ENCODE assay signal across 7 mouse cellular contexts in the genomic region with DNA sequence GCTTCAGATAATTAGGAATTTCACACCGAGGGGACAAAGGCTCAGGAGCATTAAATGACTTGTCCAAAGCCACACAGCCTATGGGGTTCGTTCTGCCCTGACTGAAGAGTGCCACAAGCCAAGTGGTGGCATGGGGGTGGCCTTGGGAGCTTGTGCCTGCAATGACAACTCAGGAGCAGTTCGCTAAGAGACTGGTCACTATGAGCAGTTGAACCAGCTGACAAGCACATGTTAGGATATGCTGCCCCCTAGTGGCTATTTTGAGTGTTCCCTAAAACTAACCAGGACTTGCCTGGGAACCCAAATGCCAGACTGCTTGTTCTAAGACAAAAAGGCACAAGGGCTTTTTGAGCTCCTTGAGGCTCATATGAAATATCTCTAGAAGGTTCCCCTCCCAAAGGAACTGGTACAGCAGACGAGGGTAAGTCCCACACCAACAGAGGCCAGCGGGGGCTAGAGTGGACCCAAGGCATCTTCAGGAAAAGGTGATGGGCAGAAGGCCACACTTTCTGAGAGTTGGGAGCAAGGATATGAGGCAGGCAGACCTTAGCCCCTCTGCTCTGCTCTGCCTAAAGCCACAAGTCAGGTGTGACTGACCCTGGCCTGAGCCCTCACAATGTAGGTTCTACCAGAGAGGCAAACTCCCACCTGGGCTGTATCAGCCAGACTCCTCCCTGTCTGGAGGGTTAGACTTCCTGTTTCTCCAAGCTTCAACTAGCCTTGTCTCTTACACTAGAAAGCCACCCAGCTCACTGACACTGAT. TPM values are rescaled to one million over a fixed set of nuclear protein-coding genes. Genes with fewer than 3 reads are reported as not detected.
DNase-seq lines count a peak whose midpoint lies in the region; ATAC-seq and TF ChIP-seq lines count a peak whose summit lies in the region.

No protein-coding gene starts in this region.

- no peaks in the 10 kb centered on the region for H3K4me1 ChIP-seq in E14TG2a.4 (replicated peaks; ENCODE audit: low read depth, low read length)
- no peaks in the 10 kb centered on the region for H3K4me1 ChIP-seq in forebrain, embryonic 10.5 days
- H3K4me1 ChIP-seq in lung, postnatal 0 days (ENCODE audit: insufficient read depth, low read depth, low read length) = no peaks in the 10 kb centered on the region

- no peak overlapping the region for H3K9ac ChIP-seq in lung, postnatal 0 days (replicated peaks; ENCODE audit: low read depth)

- peak; percentile 70 for DNase-seq in A20 (ENCODE audit: low read depth, low spot score)
- DNase-seq in c-Kit-positive CD71-negative TER-119-negative erythroid progenitor cells, embryonic 14.5 days (ENCODE audit: low read depth) = peak; percentile 55
- DNase-seq in forebrain, embryonic 10.5 days (ENCODE audit: extremely low spot score, low spot score) = peak; percentile 62
- peak; percentile 60 to 64 for DNase-seq in kidney, adult 8-10 months
- peak; percentile 87 for DNase-seq in lung, postnatal 0 days (ENCODE audit: low spot score)
- DNase-seq in right cerebral cortex, adult 2 months (ENCODE audit: low spot score in 2 of 2) = peak; percentile 71 to 83

- no peak overlapping the region for H3K4me3 ChIP-seq in E14TG2a.4 (replicated peaks; ENCODE audit: low read length)
- H3K4me3 ChIP-seq in forebrain, embryonic 10.5 days = no peak overlapping the region
- no peak overlapping the region for H3K4me3 ChIP-seq in lung, postnatal 0 days (ENCODE audit: low read depth, low read length)

- TF ChIP-seq CTCF in E14TG2a.4 (conservative IDR thresholded peaks at IDR 0.05; ENCODE audit: low read length) = peak; percentile 85
- peak; percentile 92 for TF ChIP-seq CTCF in lung, postnatal 0 days (IDR thresholded peaks at IDR 0.05)

- ATAC-seq in lung, postnatal 0 days = peak; percentile 61

- 34% methylated on average over 5 of the region's 5 CpGs for WGBS in forebrain, embryonic 10.5 days
- 31% methylated on average over 5 of the region's 5 CpGs for WGBS in lung, postnatal 0 days

- H3K4me2 ChIP-seq in lung, postnatal 0 days (replicated peaks; ENCODE audit: low read depth, low read length) = no peak overlapping the region

- no peaks in the 10 kb centered on the region for H3K36me3 ChIP-seq in E14TG2a.4 (ENCODE audit: insufficient read depth, low read length)
- no peaks in the 10 kb centered on the region for H3K36me3 ChIP-seq in forebrain, embryonic 10.5 days (replicated peaks)
- H3K36me3 ChIP-seq in lung, postnatal 0 days (ENCODE audit: insufficient read depth, low read length) = no peaks in the 10 kb centered on the region

- no peak overlapping the region for H3K27ac ChIP-seq in forebrain, embryonic 10.5 days
- H3K27ac ChIP-seq in lung, postnatal 0 days (ENCODE audit: low read length) = no peak overlapping the region

- no peak for TF ChIP-seq EP300 in lung, postnatal 0 days (IDR thresholded peaks at IDR 0.05)

- peaks cover 11% of the 10 kb centered on the region for H3K27me3 ChIP-seq in E14TG2a.4 (ENCODE audit: insufficient read depth, low read length)
- no peaks in the 10 kb centered on the region for H3K27me3 ChIP-seq in forebrain, embryonic 10.5 days (ENCODE audit: poor library complexity, severe bottlenecking)
- no peaks in the 10 kb centered on the region for H3K27me3 ChIP-seq in lung, postnatal 0 days (replicated peaks; ENCODE audit: insufficient read depth, low read length)

- H3K9me3 ChIP-seq in E14TG2a.4 (ENCODE audit: low read length) = peaks cover 23% of the 10 kb centered on the region
- H3K9me3 ChIP-seq in forebrain, embryonic 10.5 days = no peaks in the 10 kb centered on the region
- H3K9me3 ChIP-seq in lung, postnatal 0 days (ENCODE audit: low read length) = no peaks in the 10 kb centered on the region

RNA-seq across cellular contexts. Expression of a gene that starts 11.7 kb away (rescaled TPM):
- 13.7 and 14.4 TPM in 2 replicates for polyA plus RNA-seq in forebrain, embryonic 10.5 days (2016; fragmentation: Nextera tagmentation; extraction: Ambion mirVana)
- 6.4 and 6.5 TPM in 2 replicates for polyA plus RNA-seq in lung, postnatal 0 days (2015; fragmentation: Nextera tagmentation; extraction: Ambion mirVana)

RNA-seq across cellular contexts. Expression of a gene that starts 18.9 kb away (rescaled TPM):
- not detected in 2 replicates for polyA plus RNA-seq in forebrain, embryonic 10.5 days (2016; fragmentation: Nextera tagmentation; extraction: Ambion mirVana)
- 529 and 716 TPM in 2 replicates for polyA plus RNA-seq in lung, postnatal 0 days (2015; fragmentation: Nextera tagmentation; extraction: Ambion mirVana)

RNA-seq across cellular contexts. Expression of a gene that starts 39.7 kb away (rescaled TPM):
- polyA plus RNA-seq in forebrain, embryonic 10.5 days (2016; fragmentation: Nextera tagmentation; extraction: Ambion mirVana) = 3.0 and 3.5 TPM in 2 replicates
- 6.5 and 7.6 TPM in 2 replicates for polyA plus RNA-seq in lung, postnatal 0 days (2015; fragmentation: Nextera tagmentation; extraction: Ambion mirVana)

RNA-seq across cellular contexts. Expression of a gene that starts 51.5 kb away (rescaled TPM):
- polyA plus RNA-seq in forebrain, embryonic 10.5 days (2016; fragmentation: Nextera tagmentation; extraction: Ambion mirVana) = 19.1 and 19.7 TPM in 2 replicates
- polyA plus RNA-seq in lung, postnatal 0 days (2015; fragmentation: Nextera tagmentation; extraction: Ambion mirVana) = 57.8 and 59.0 TPM in 2 replicates

RNA-seq across cellular contexts. Expression of a gene that starts 52.2 kb away (rescaled TPM):
- polyA plus RNA-seq in forebrain, embryonic 10.5 days (2016; fragmentation: Nextera tagmentation; extraction: Ambion mirVana) = not detected in 2 replicates
- polyA plus RNA-seq in lung, postnatal 0 days (2015; fragmentation: Nextera tagmentation; extraction: Ambion mirVana) = 28.0 and 35.9 TPM in 2 replicates

Comparison
In these comparisons a context has a peak if more than half of its experiments do, and no peak if none do; other contexts are left out.
1. RNA of a gene that starts 18.9 kb away (polyA plus RNA-seq): 529 to 716 TPM in lung, postnatal 0 days; not detected in forebrain, embryonic 10.5 days; every median in the first group is over 100 times any median in the second.
2. Peak in every context shown above with its lines, with median percentiles within 50 percentile points of each other: DNase-seq.